Mouse (Mus musculus) inflammation-experienced regulatory T-cells, adult 6 months (primary cell): ENCODE results near the gene 4933427D14Rik. TPM values are rescaled to one million over a fixed set of nuclear protein-coding genes. Genes with fewer than 3 reads are reported as not detected.

Experiments
- ATAC-seq: one replicate; pipeline ENCODE4 v1.8.0; 2017
- polyA plus RNA-seq, 3 experiments: library from polyadenylated mRNA; unstranded; fragments of 100-300 nt; shearing (Covaris generic); gene quantifications; one replicate each; pipeline ENCODE4 v1.2.1; 2017

Gene 4933427D14Rik
- polyA plus RNA-seq, 3 experiments from 2014 or later: 16.7 to 27.9 (median 22.9) TPM

GRCm38 (mm10) chr11:72136231-72136982 lies 70.9 kb downstream of the 4933427D14Rik start:
- ATAC-seq: no peak

- ATAC-seq: no peak
Measured at GRCm38 (mm10) chr11:72135383-72136158, 71.7 kb downstream of the 4933427D14Rik start, which contains the start of gene Pitpnm3. Gene Pitpnm3 (minus strand): TSS chr11:72135778.

DNA sequence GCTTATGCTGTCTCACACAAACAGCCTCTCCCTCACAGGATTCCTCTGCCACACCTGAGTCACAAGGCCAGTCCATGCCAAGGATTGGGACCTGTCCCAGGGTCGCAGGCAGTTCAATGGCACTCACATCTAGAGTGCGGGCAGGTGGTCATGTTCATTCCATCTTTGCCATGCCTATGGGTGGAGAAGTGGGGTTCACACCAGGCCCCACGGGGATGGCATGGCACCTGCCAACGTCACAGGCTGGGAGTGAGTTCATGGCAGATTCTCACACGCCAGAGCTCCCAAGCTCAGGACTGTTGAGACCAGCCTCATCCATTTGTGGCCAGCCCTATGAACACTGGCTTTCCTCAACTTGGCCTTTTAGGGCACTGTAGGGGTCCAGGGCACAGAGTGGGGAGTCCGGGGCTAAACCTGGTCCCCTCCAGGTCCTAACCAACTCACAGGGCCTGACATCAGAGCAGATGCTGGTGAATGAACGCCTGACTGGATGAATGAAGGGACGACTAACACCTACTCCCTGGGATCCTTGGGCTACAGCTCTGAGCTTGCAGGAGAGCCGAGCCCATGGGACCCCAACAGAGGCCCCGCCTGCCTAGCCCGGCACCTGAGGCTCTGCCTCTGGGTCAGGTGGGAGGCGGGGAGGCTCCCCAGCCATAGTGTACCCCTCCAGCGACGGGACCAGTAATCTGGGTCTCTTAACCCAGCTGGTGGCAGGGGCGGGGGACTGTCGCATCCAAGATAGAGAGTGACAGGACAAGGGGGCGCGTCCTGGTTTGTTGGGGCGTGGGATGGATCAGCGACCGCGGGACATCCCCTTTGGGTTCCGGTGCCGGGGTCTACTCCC lies 72.5 kb downstream of the 4933427D14Rik start:
- no peak for ATAC-seq

GRCm38 (mm10) chr11:72133075-72133474 lies 74.2 kb downstream of the 4933427D14Rik start:
- ATAC-seq: no peak

DNA sequence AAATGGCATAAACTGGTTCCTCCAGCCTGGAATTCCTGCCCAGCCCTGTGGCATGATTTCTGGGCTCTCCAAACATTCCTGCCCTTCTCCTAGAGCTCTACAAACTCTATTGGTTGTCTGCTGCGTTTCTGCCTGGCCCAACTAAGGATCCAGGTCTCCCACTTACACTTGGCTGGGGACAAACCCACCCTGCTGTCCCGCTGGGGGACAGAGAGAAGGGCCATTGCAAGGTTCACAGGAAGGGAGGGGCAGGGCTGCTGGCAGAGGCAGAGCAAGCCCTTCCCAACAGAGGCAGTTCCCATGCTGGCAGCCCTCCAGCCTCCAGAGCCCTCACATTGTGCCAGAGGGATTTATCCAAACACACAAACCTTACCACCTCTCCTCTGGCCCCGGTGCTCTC lies 75.0 kb downstream of the 4933427D14Rik start:
- no peak for ATAC-seq

GRCm38 (mm10) chr11:72131697-72132096 lies 75.6 kb downstream of the 4933427D14Rik start:
- no peak for ATAC-seq

DNA sequence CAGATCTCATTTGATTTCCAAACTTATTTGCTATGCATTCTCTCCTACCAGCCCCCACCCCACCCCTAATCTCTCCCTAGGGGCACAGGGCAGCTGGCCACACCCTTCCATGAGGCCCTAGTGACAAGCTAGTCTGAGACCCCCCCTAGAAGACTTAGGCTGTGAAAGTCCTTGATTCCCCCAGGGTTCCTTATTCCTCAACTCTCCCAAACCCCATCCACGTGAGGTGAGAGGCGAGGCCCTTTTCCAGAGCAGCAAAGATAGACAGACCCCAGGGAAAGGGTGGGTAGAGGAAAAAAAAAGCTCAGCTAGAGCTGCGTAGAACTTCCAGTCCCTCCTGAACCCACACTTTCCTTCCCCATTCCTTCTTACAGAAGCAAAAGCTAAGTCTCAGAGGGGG lies 76.4 kb downstream of the 4933427D14Rik start:
- ATAC-seq: no peak

DNA sequence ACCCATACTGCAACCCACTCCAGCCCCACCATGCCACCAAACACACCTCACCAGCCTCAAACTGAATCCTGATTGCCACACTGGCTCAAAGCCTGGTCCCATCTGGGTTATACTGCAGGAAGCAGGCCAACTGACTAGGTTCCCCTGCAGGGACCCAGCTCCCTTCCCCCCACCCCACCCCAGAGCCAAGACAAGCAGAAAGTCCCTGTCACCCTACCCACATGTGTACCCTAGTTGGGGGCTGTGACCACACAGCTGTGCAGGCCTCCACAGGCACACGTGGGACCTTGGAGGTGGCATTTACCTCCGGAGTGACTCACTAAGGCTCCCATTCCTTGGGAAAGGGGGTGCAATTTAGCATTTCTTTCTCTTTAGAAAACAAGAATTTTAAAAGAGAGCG lies 76.8 kb downstream of the 4933427D14Rik start:
- ATAC-seq: no peak

GRCm38 (mm10) chr11:72130021-72130420 lies 77.2 kb downstream of the 4933427D14Rik start:
- no peak for ATAC-seq

GRCm38 (mm10) chr11:72129032-72129894 lies 78.0 kb downstream of the 4933427D14Rik start:
- no peak for ATAC-seq

GRCm38 (mm10) chr11:72127450-72128189 lies 79.6 kb downstream of the 4933427D14Rik start:
- no peak for ATAC-seq

- no peak for ATAC-seq
Measured at GRCm38 (mm10) chr11:72125781-72126180, 81.5 kb downstream of the 4933427D14Rik start.

DNA sequence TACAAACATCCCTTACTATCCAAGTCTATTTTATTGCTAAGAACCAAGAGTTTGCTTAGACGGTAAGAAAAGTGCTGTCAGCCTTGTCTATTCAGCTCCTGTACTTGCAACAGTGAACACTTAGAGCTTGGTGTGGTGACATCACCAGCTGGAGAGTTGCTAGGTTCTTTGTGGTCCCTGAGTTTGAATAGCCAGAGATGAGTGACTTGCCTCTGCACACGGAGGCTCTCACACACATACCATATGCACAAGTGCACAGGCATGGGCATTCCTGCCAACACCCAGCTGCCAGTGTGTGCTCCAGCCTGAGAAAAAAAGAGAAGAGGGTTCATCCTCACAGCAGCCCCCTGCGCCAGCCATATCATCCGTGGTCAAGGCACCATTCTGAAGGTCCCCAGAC lies 83.7 kb downstream of the 4933427D14Rik start:
- ATAC-seq: no peak

DNA sequence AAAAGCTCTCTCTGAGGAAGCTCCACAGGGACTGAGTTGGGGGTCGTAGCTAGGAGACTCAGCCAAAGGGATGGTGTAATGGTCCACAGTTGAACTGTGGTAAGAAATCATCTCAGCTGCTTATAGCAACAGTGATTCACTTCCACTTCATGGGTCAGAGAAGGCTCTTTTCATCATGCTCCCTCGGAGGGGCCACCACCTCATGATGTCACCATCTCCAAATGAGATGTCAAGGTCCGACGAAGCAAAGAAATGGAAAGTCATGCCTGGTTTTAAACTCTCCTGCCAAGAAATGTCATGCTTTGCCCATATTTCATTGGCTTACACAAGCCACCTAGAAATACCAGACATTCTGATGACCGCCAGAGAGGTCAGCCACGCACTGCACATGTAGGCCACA lies 86.9 kb downstream of the 4933427D14Rik start:
- ATAC-seq: no peak

DNA sequence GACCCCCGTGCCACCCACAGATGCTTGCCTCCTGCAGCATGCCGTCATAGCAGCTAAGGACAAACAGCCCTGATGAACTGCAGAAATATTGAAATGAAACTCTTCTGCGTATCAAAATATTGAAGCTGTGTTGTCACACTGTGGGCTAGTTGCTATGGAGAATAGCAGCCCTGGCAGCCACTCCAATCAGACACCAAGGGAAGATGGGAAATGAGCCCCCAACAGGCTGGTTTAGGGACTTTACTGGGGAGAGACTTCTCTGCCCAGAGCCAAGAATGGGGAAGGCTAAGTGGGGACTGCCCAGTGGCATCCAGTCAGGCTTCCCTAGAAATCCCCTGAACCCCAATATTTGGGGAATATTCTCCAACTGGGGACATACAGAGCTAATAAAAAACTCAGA lies 88.6 kb downstream of the 4933427D14Rik start:
- no peak for ATAC-seq

- ATAC-seq: no peak
Measured at GRCm38 (mm10) chr11:72113296-72113695, 94.0 kb downstream of the 4933427D14Rik start.

DNA sequence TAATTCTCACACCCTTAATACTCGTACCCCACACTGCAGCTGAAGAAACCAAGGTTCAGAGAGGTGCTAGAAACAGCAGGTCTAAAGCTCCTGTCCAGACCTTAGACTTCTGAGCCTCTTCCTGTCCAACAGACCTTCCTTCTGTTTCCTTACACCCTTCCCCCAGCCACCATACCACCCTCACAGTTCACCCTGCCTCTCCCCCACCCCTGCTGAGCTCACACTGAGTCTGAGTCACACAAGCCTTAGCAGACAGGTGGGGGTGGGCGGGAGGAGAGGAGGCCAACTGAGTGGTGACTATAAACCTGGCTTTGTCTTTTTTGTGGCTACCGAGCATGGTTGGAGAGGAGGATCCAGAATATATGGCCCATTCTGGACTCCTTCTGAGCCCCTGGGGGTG lies 96.5 kb downstream of the 4933427D14Rik start:
- ATAC-seq: no peak

DNA sequence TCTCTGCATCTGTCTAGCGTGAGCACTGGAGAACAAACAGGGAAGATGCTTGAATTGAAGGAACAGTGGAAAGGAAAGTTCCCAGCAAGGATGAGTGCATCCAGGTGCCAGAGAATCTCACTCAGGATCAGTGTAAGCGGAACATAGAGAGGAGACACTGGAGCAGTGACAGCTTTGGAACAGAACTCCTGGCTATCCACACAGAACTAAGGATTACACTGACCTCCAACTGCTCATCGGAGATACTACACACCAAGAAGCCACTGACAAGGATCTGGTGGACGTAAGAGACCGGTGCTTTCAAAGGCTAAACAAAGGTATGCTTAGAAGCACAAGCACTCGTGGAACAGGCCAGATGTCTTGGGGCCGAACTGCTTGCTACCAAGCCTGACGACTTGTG lies 103.0 kb downstream of the 4933427D14Rik start:
- ATAC-seq: no peak
